Mouse (Mus musculus): ENCODE measurements around the gene Xpo4.

Gene Xpo4

DNA sequence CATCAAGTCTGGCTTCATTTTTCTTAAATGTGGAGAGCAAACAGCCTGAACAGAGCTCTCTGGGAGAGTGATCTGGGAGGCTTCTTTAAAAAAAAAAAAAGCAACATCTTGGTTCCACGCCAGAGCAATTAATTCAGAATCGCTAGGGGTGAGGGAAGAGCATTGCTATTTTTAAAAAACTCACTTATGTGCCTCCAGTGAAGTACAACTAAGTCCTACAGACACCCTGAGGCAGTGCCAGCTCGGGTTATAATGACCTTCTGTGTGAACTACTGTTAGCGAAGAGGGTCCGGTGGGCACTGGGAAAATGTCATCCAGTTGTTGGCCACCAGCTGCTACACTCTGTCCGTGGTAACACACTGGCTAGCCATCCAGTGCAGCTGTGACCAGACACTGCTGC is 129.6 kb downstream of the Xpo4 start:
- peak; percentile 41 for DNase-seq

GRCm38 (mm10) chr14:57534961-57535360 is 130.3 kb downstream of the Xpo4 start:
- peak; percentile 61 for DNase-seq

GRCm38 (mm10) chr14:57534346-57534745 is 130.9 kb downstream of the Xpo4 start:
- no peak for DNase-seq

DNA sequence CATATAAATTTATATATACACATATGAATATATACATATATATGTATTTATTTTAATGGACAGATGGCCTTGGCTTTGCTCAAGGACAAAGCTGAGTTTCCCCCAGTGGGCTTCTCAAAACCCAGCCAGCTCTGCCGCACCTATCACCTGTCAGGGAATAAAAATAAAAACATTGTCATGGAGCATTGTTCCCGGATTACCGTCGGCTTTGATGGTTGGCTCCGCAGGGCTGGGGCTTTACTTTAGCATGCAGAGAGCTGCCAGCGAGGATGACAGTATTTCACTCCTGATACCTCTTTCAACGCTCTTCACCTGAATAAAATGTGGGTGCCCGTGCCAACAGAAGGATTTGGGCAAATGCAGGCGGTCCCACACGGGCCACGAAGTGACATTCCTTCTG is 131.4 kb downstream of the Xpo4 start:
- DNase-seq, result no peak

- peak; percentile 62 for DNase-seq
Measured at GRCm38 (mm10) chr14:57533214-57533613, 132.0 kb downstream of the Xpo4 start.

DNA sequence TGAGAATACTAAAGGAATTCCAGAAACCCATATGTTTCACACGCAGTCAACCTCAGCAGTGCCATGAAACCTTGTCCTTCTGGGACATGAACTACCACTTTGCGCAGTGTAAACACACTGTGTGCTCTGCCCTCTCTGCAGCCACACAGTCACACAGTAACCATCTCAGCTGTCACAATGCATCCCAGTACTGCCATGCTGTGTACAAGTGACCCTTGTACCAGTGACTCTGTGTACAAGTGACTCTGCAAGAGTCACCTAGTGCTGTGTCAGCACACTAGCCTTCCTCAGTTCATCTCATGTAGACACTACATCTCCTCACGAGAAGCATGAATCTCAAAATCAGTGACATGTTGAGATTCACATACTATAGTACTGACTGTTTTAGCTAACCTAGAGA is 132.7 kb downstream of the Xpo4 start:
- no peak for DNase-seq

GRCm38 (mm10) chr14:57529786-57530515 is 135.3 kb downstream of the Xpo4 start:
- no peak for DNase-seq

DNA sequence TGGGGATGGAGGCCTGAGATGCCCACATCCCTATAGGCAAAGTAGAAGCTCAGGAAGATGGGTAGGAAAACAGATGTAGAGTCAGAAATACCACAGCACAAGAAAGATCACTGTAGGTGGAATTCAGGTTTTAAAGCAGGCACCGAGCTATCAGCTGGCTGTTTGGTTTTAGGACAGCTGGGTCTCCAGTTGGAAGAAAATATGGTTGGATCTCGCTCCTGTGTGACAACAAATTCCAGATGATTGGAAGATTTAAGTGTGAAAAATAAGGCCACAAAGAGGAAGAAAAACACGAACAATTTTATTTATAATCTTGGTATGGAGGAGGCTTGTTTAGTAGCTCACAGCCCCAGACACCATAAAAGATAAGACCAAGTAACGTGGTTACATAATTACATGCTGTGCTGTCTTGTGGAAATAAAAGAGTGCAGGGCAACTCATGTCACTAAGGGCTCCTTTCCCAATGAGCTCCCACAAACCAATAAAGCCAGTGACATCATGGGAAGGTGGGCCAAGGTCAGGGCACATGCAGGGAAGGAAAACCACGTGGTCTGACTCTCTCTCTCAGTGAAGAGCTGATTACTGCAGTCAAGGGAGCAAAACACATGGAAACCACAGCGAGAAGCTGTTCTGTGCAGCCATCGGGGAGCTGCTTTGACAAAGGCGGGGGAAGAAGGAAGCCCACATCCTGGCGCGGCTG is 136.0 kb downstream of the Xpo4 start:
- DNase-seq, result peak; percentile 29

- no peak for DNase-seq
Measured at GRCm38 (mm10) chr14:57527598-57527997, 137.6 kb downstream of the Xpo4 start.
